Mouse (Mus musculus): ENCODE results near the gene Gli2.

The Gli2 gene

DNA sequence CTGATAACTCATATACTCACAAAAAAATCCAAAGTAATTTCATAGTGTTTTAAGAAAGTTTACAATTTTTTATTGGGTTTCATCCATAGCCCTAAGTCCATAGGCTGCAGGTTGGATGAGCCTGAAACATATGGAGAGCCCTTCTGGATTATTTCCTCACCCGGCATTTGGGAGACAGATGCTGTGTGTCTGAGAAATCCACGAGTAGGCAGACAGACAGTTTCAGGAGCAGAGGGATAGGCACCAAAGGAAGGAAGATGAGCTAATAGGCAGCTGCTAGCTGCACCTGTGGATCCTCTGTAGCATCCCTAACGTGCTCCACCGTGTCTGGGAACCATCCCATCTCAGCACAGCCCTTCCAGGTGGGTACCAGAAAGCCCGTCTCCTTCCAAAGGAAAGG lies 251.3 kb downstream of the Gli2 start:
- no peak for DNase-seq (ENCODE audit: low read depth, low spot score)

DNA sequence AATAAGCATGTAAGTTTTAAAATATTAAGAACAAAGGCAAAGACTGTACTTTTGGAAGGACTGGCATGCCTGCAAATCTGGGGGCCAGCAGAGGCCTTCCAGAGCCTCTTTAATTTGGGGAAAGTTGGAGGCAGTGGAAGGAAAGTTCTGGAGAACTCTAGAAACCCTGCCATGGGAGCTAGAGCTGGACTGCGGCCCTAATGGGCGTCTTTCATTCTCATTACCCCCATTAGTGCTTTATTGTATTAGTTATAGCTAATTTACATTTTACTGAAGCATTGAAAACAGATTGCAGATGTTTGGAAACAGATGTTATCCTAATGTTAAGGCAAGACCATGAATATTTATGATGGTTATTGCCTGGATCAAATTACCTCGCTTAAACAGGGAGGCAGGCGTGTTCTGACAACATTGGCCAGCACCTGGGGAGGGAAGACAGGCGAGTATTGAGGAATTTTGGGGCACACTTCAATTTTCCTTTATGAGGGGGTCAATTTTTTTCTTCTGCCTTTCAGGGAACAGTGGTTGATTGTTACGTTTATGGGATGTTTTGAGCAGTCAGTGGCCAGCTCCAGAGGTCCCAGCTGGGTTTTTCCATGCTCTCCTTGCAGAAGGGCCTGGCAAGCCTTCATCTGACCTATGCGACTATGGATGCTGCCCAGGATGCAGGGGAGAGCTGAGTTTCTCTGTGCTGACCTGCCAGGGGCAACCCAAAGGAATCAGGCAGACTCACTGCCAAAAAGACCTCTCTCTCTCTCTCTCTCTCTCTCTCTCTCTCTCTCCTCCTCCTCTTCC lies 253.9 kb downstream of the Gli2 start:
- DNase-seq (ENCODE audit: low read depth, low spot score): no peak

DNA sequence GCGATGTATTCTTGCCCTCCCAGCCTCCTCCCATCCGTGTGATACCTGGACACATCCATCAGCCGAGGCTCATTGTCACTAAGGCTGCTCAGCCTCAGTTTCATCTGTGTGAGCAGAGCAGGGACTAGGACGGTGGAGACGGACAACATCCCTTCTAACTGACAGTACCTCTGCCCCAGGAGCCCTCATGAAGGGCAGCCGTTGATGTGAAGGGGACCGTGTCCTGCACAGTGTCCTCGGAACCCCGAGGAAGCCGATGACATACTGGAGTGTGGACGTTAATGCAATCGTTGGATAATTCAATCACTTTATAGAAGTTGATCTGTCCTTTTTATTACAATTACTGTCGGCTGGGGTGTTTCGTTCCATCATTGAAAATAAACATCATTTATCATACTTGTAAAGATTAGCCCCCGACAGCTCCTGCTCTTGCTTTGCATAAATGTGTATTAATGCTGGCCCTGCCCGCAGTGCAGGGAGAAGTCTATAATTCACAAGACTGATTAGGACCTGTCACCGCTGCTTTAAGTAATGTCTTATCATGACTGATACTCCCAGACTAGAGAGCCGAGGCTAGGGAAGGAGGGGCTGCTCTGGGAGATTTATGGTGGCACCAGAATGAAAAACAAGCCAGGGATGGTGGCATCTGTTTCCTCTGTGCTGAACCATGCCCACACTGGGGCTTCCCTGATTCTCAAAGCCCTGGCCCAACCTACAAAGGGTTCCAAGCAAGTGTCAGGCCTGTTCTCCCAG lies 257.8 kb downstream of the Gli2 start:
- no peak for DNase-seq (ENCODE audit: low read depth, low spot score)

DNA sequence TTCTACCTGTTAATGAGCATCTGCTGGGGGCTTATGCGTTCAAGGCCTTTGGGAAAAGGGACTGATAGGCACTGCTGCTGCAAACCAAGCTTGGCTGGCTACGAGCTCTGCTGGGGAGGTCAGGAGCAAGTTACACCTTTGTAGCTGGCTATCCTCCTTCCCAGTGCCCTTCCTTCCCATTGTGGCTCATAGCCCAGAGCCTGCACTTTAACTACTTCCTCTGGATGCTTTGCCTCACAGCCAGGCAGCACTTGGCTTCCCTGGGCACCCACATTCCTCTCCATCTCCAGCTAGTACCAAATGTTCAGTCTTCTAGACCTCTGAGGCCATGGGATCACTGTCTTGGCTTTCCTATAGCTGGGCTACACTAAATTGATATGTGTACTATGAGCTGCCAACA lies 263.5 kb downstream of the Gli2 start:
- DNase-seq (ENCODE audit: low read depth, low spot score): no peak

GRCm38 (mm10) chr1:118789468-118789867 lies 264.0 kb downstream of the Gli2 start:
- DNase-seq (ENCODE audit: low read depth, low spot score): no peak

- no peak for DNase-seq (ENCODE audit: low read depth, low spot score)
Observed at GRCm38 (mm10) chr1:118788813-118789212, 264.6 kb downstream of the Gli2 start.

DNA sequence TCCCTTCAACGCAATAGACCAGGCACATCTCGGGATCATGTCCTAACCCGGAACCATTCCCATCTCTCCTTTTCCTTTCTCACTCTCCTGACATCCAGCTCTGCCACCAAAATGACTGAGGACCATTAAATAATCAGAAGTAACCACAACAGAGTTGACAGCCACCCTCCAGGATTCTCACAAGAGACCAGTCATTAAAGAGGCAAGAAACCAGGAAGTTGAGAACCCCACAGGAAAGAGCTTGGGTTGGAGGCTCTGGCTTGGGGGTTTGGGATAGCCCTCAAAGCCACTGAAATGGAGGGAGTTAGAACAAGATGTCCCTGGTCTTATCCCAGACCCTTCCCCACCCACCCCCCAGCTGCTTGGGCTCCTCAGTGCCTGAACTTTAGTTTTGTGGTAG lies 265.9 kb downstream of the Gli2 start:
- DNase-seq (ENCODE audit: low read depth, low spot score): no peak

All from skeletal muscle tissue, adult 2 months (tissue).